Mouse (Mus musculus): ENCODE measurements around the gene Slc39a2. TPM values are rescaled to one million over a fixed set of nuclear protein-coding genes. Genes with fewer than 3 reads are reported as not detected.

Gene Slc39a2
- polyA plus RNA-seq, 1 experiment = 0.81 TPM

DNA sequence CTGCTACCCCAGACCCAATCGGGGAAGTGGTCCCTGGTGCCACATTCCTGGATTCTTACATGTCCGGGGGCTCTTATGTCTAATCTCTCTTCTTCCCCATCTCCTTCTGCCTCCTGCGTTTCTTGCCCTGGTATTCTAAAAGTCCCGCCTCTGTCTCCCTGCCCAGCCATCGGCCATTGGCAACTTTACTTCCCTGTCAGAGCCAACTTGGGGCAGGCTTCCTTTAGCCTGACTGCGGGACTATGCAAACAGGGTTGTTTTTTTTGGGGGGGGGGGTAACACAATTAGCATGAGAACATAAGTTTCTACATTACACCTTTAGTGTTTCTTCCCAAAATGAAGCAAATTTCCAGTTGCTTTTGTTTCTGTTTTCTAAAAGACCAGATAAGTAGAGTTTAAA, 50.6 kb downstream of the Slc39a2 start:
- Histone ChIP-seq H3K36me3 (ENCODE audit: control insufficient read depth, insufficient read depth, low read length) (no peaks in the 10 kb centered on the region), H3K27me3 (ENCODE audit: control insufficient read depth, insufficient read depth, low read length) (no peaks in the 10 kb centered on the region), H3K4me1 (ENCODE audit: control insufficient read depth, insufficient read depth, insufficient read length) (no peaks in the 10 kb centered on the region), H3K27ac (ENCODE audit: insufficient read depth, low read length) (no peak overlapping the region), H3K4me3 (ENCODE audit: extremely low read depth, insufficient read depth, insufficient read length) (no peak overlapping the region)
- DNase-seq (ENCODE audit: low read depth in 1 of 2, low spot score in 2 of 2) = no peak
- WGBS = 79% methylated on average over 6 of the region's 6 CpGs
- TF ChIP-seq POLR2A (IDR thresholded peaks at IDR 0.05; ENCODE audit: low read depth, low read length) (no peak), CTCF (IDR thresholded peaks at IDR 0.05; ENCODE audit: extremely low read depth, insufficient read depth, insufficient read length, insufficient replicate concordance) (no peak)

Other genes starting within 250 kb of the Slc39a2 start
- not detected in 2 replicates for gene Gm17079, start 197.4 kb upstream of the Slc39a2 start, polyA plus RNA-seq (2012; rRNA removed)
- gene Gm5800, start 175.7 kb upstream of the Slc39a2 start, polyA plus RNA-seq (2012; rRNA removed) = not detected in 2 replicates
- not detected in 2 replicates for gene Ang4, start 119.3 kb upstream of the Slc39a2 start, polyA plus RNA-seq (2012; rRNA removed)
- gene AY358078, start 92.8 kb upstream of the Slc39a2 start, polyA plus RNA-seq (2012; rRNA removed) = not detected in 2 replicates
- gene Ear6, start 39.2 kb upstream of the Slc39a2 start, polyA plus RNA-seq (2012; rRNA removed) = 3.9 and 15.5 TPM in 2 replicates
- 24.9 and 34.9 TPM in 2 replicates for gene Mettl17, start 8.0 kb upstream of the Slc39a2 start, polyA plus RNA-seq (2012; rRNA removed)
- gene Ndrg2, start 21.3 kb downstream of the Slc39a2 start, polyA plus RNA-seq (2012; rRNA removed) = 19.2 and 21.0 TPM in 2 replicates
- gene Tppp2, start 25.5 kb downstream of the Slc39a2 start, polyA plus RNA-seq (2012; rRNA removed) = not detected in 2 replicates
- not detected in 2 replicates for gene Rnase13, start 29.9 kb downstream of the Slc39a2 start, polyA plus RNA-seq (2012; rRNA removed)
- 18.4 and 19.3 TPM in 2 replicates for gene Arhgef40, start 91.8 kb downstream of the Slc39a2 start, polyA plus RNA-seq (2012; rRNA removed)
- 0.27 and 0.36 TPM in 2 replicates for gene Tmem253, start 122.8 kb downstream of the Slc39a2 start, polyA plus RNA-seq (2012; rRNA removed)
- gene Zfp219, start 127.8 kb downstream of the Slc39a2 start, polyA plus RNA-seq (2012; rRNA removed) = 31.0 and 46.5 TPM in 2 replicates
- not detected in 2 replicates for gene Olfr221, start 149.6 kb downstream of the Slc39a2 start, polyA plus RNA-seq (2012; rRNA removed)
- gene Hnrnpc, start 211.1 kb downstream of the Slc39a2 start, polyA plus RNA-seq (2012; rRNA removed) = 47.8 and 57.3 TPM in 2 replicates
- gene Rpgrip1, start 217.8 kb downstream of the Slc39a2 start, polyA plus RNA-seq (2012; rRNA removed) = 12.8 and 14.7 TPM in 2 replicates